Mouse (Mus musculus): ENCODE data around the gene Gm4871. TPM values are rescaled to one million over a fixed set of nuclear protein-coding genes. Genes with fewer than 3 reads are reported as not detected.
"Not testable (repeated sequence)": the region's sequence is repeated elsewhere in the genome, so short reads cannot be mapped to it uniquely, and the experiment has no call there.

Gm4871 gene
- polyA plus RNA-seq (2014; fragmentation: Nextera tagmentation; extraction: Ambion mirVana) = not detected in 2 replicates

GRCm38 (mm10) chr5:145032391-145032790 is at the start of gene Gm4871:
Gene Gm4871, minus strand, starts transcription at chr5:145032754.
- H3K4me3 ChIP-seq (ENCODE audit: low read depth, low read length); H3K27me3 ChIP-seq (replicated peaks; ENCODE audit: control insufficient read depth, insufficient read depth, low read length); H3K4me2 ChIP-seq (ENCODE audit: low read length); H3K9ac ChIP-seq (ENCODE audit: low read length); H3K4me1 ChIP-seq (replicated peaks; ENCODE audit: control insufficient read depth, insufficient read depth, low read length); H3K27ac ChIP-seq (ENCODE audit: low read depth); ATAC-seq (replicated peaks; ENCODE audit: low FRiP score, low TSS enrichment, low read depth); H3K36me3 ChIP-seq (ENCODE audit: control insufficient read depth, insufficient read depth, low read length); DNase-seq (ENCODE audit: low spot score); H3K9me3 ChIP-seq (ENCODE audit: control insufficient read depth, low read length): not testable (repeated sequence)
- 55% methylated on average over 4 of the region's 5 CpGs for WGBS

GRCm38 (mm10) chr5:145081866-145082613 is 49.5 kb upstream of the Gm4871 start:
- Histone ChIP-seq H3K27me3 (replicated peaks; ENCODE audit: control insufficient read depth, insufficient read depth, low read length) (no peaks in the 10 kb centered on the region), H3K27ac (ENCODE audit: low read depth) (no peak overlapping the region), H3K4me3 (ENCODE audit: low read depth, low read length) (no peak overlapping the region), H3K4me1 (replicated peaks; ENCODE audit: control insufficient read depth, insufficient read depth, low read length) (peaks cover 7% of the 10 kb centered on the region), H3K9ac (ENCODE audit: low read length) (no peak overlapping the region), H3K9me3 (ENCODE audit: control insufficient read depth, low read length) (no peaks in the 10 kb centered on the region), H3K36me3 (ENCODE audit: control insufficient read depth, insufficient read depth, low read length) (no peaks in the 10 kb centered on the region), H3K4me2 (ENCODE audit: low read length) (no peak overlapping the region)
- ATAC-seq (replicated peaks; ENCODE audit: low FRiP score, low TSS enrichment, low read depth) (no peak), DNase-seq (ENCODE audit: low spot score) (no peak)
- WGBS = 82% methylated on average over 10 of the region's 10 CpGs

- DNase-seq (ENCODE audit: low spot score) (no peak), ATAC-seq (replicated peaks; ENCODE audit: low FRiP score, low TSS enrichment, low read depth) (no peak)
- H3K27me3 ChIP-seq (replicated peaks; ENCODE audit: control insufficient read depth, insufficient read depth, low read length) = no peaks in the 10 kb centered on the region
- H3K4me1 ChIP-seq (replicated peaks; ENCODE audit: control insufficient read depth, insufficient read depth, low read length) = no peaks in the 10 kb centered on the region
- H3K9me3 ChIP-seq (ENCODE audit: control insufficient read depth, low read length) = no peaks in the 10 kb centered on the region
- H3K4me2 ChIP-seq (ENCODE audit: low read length) = no peak overlapping the region
- 58% methylated on average over 3 of the region's 3 CpGs for WGBS
- H3K36me3 ChIP-seq (ENCODE audit: control insufficient read depth, insufficient read depth, low read length) = no peaks in the 10 kb centered on the region
- no peak overlapping the region for H3K4me3 ChIP-seq (ENCODE audit: low read depth, low read length)
- no peak overlapping the region for H3K9ac ChIP-seq (ENCODE audit: low read length)
- H3K27ac ChIP-seq (ENCODE audit: low read depth) = no peak overlapping the region
These were observed 42.5 kb upstream of the Gm4871 start for GRCm38 (mm10) chr5:145075081-145075480.

- Histone ChIP-seq H3K27ac (ENCODE audit: low read depth) (no peak overlapping the region), H3K36me3 (ENCODE audit: control insufficient read depth, insufficient read depth, low read length) (no peaks in the 10 kb centered on the region), H3K4me3 (ENCODE audit: low read depth, low read length) (no peak overlapping the region), H3K9me3 (ENCODE audit: control insufficient read depth, low read length) (no peaks in the 10 kb centered on the region), H3K4me2 (ENCODE audit: low read length) (no peak overlapping the region), H3K4me1 (replicated peaks; ENCODE audit: control insufficient read depth, insufficient read depth, low read length) (no peaks in the 10 kb centered on the region), H3K9ac (ENCODE audit: low read length) (no peak overlapping the region), H3K27me3 (replicated peaks; ENCODE audit: control insufficient read depth, insufficient read depth, low read length) (no peaks in the 10 kb centered on the region)
- ATAC-seq (replicated peaks; ENCODE audit: low FRiP score, low TSS enrichment, low read depth) = no peak
- no peak for DNase-seq (ENCODE audit: low spot score)
- 50% methylated on average over 6 of the region's 6 CpGs for WGBS
These were observed 38.8 kb upstream of the Gm4871 start for GRCm38 (mm10) chr5:145071342-145071741.

- Histone ChIP-seq H3K9me3 (ENCODE audit: control insufficient read depth, low read length) (no peaks in the 10 kb centered on the region), H3K4me1 (replicated peaks; ENCODE audit: control insufficient read depth, insufficient read depth, low read length) (no peaks in the 10 kb centered on the region), H3K36me3 (ENCODE audit: control insufficient read depth, insufficient read depth, low read length) (no peaks in the 10 kb centered on the region), H3K4me3 (ENCODE audit: low read depth, low read length) (no peak overlapping the region), H3K27ac (ENCODE audit: low read depth) (no peak overlapping the region), H3K9ac (ENCODE audit: low read length) (no peak overlapping the region), H3K27me3 (replicated peaks; ENCODE audit: control insufficient read depth, insufficient read depth, low read length) (no peaks in the 10 kb centered on the region), H3K4me2 (ENCODE audit: low read length) (no peak overlapping the region)
- ATAC-seq (replicated peaks; ENCODE audit: low FRiP score, low TSS enrichment, low read depth) (peak; percentile 55; the same call in 1 of the 2 replicates), DNase-seq (ENCODE audit: low spot score) (peak; percentile 85)
- 1% methylated on average over 5 of the region's 5 CpGs for WGBS
These were observed 37.2 kb upstream of the Gm4871 start for GRCm38 (mm10) chr5:145069707-145070106.

GRCm38 (mm10) chr5:145068863-145069262 is 36.3 kb upstream of the Gm4871 start:
- H3K36me3 ChIP-seq (ENCODE audit: control insufficient read depth, insufficient read depth, low read length) = no peaks in the 10 kb centered on the region
- H3K27ac ChIP-seq (ENCODE audit: low read depth) = no peak overlapping the region
- H3K4me3 ChIP-seq (ENCODE audit: low read depth, low read length) = no peak overlapping the region
- no peak overlapping the region for H3K9ac ChIP-seq (ENCODE audit: low read length)
- no peak for DNase-seq (ENCODE audit: low spot score)
- H3K27me3 ChIP-seq (replicated peaks; ENCODE audit: control insufficient read depth, insufficient read depth, low read length) = no peaks in the 10 kb centered on the region
- no peaks in the 10 kb centered on the region for H3K9me3 ChIP-seq (ENCODE audit: control insufficient read depth, low read length)
- no peak overlapping the region for H3K4me2 ChIP-seq (ENCODE audit: low read length)
- WGBS = 58% methylated on average over 3 of the region's 3 CpGs
- no peaks in the 10 kb centered on the region for H3K4me1 ChIP-seq (replicated peaks; ENCODE audit: control insufficient read depth, insufficient read depth, low read length)
- no peak for ATAC-seq (replicated peaks; ENCODE audit: low FRiP score, low TSS enrichment, low read depth)

- 85% methylated on average over 1 of the region's 1 CpGs for WGBS
These were observed 32.3 kb upstream of the Gm4871 start for GRCm38 (mm10) chr5:145064765-145065340.

GRCm38 (mm10) chr5:145059524-145059923 is 27.0 kb upstream of the Gm4871 start:
- ATAC-seq (replicated peaks; ENCODE audit: low FRiP score, low TSS enrichment, low read depth) = no peak
- H3K4me2 ChIP-seq (ENCODE audit: low read length) = no peak overlapping the region
- DNase-seq (ENCODE audit: low spot score) = no peak
- no peak overlapping the region for H3K27ac ChIP-seq (ENCODE audit: low read depth)
- H3K9me3 ChIP-seq (ENCODE audit: control insufficient read depth, low read length) = no peaks in the 10 kb centered on the region
- H3K36me3 ChIP-seq (ENCODE audit: control insufficient read depth, insufficient read depth, low read length) = no peaks in the 10 kb centered on the region
- H3K4me3 ChIP-seq (ENCODE audit: low read depth, low read length) = no peak overlapping the region
- no peaks in the 10 kb centered on the region for H3K27me3 ChIP-seq (replicated peaks; ENCODE audit: control insufficient read depth, insufficient read depth, low read length)
- 75% methylated on average over 2 of the region's 2 CpGs for WGBS
- H3K4me1 ChIP-seq (replicated peaks; ENCODE audit: control insufficient read depth, insufficient read depth, low read length) = no peaks in the 10 kb centered on the region
- no peak overlapping the region for H3K9ac ChIP-seq (ENCODE audit: low read length)

More at GRCm38 (mm10) chr5:145064765-145065340, 32.3 kb upstream of the Gm4871 start:
- no peak overlapping the region for H3K4me2 ChIP-seq (ENCODE audit: low read length)
- H3K4me1 ChIP-seq (replicated peaks; ENCODE audit: control insufficient read depth, insufficient read depth, low read length) = no peaks in the 10 kb centered on the region
- H3K4me3 ChIP-seq (ENCODE audit: low read depth, low read length) = no peak overlapping the region
- DNase-seq (ENCODE audit: low spot score) (no peak), ATAC-seq (replicated peaks; ENCODE audit: low FRiP score, low TSS enrichment, low read depth) (no peak)
- H3K36me3 ChIP-seq (ENCODE audit: control insufficient read depth, insufficient read depth, low read length) = no peaks in the 10 kb centered on the region
- no peak overlapping the region for H3K27ac ChIP-seq (ENCODE audit: low read depth)
- no peaks in the 10 kb centered on the region for H3K9me3 ChIP-seq (ENCODE audit: control insufficient read depth, low read length)
- H3K27me3 ChIP-seq (replicated peaks; ENCODE audit: control insufficient read depth, insufficient read depth, low read length) = no peaks in the 10 kb centered on the region
- H3K9ac ChIP-seq (ENCODE audit: low read length) = no peak overlapping the region

- Histone ChIP-seq H3K27ac (ENCODE audit: low read depth) (no peak overlapping the region), H3K9ac (ENCODE audit: low read length) (no peak overlapping the region), H3K4me2 (ENCODE audit: low read length) (no peak overlapping the region), H3K27me3 (replicated peaks; ENCODE audit: control insufficient read depth, insufficient read depth, low read length) (no peaks in the 10 kb centered on the region), H3K36me3 (ENCODE audit: control insufficient read depth, insufficient read depth, low read length) (no peaks in the 10 kb centered on the region), H3K4me3 (ENCODE audit: low read depth, low read length) (no peak overlapping the region), H3K4me1 (replicated peaks; ENCODE audit: control insufficient read depth, insufficient read depth, low read length) (no peaks in the 10 kb centered on the region), H3K9me3 (ENCODE audit: control insufficient read depth, low read length) (no peaks in the 10 kb centered on the region)
- ATAC-seq (replicated peaks; ENCODE audit: low FRiP score, low TSS enrichment, low read depth) (no peak), DNase-seq (ENCODE audit: low spot score) (no peak)
- 86% methylated on average over 7 of the region's 7 CpGs for WGBS
These were observed 26.2 kb upstream of the Gm4871 start for GRCm38 (mm10) chr5:145058722-145059121.
